Mouse (Mus musculus): ENCODE measurements at regions not wholly inside any gene's neighbourhood (a gene's known extent, or its start where the extent isn't known, plus 50 kb on each side); places are given as distances from the start of the nearest gene placed in this dataset.

- no peak for DNase-seq (ENCODE audit: extremely low read depth, low read depth)
Observed at GRCm38 (mm10) chr9:33914919-33915318, 570.8 kb upstream of the Kirrel3 start.

GRCm38 (mm10) chr9:33915349-33916056 is 570.2 kb upstream of the Kirrel3 start:
- DNase-seq (ENCODE audit: extremely low read depth, low read depth), result no peak

- no peak for DNase-seq (ENCODE audit: extremely low read depth, low read depth)
Observed at GRCm38 (mm10) chr9:33930286-33930685, 555.4 kb upstream of the Kirrel3 start.

GRCm38 (mm10) chr9:33934071-33934470 is 551.6 kb upstream of the Kirrel3 start:
- DNase-seq (ENCODE audit: extremely low read depth, low read depth), result no peak

GRCm38 (mm10) chr9:33954319-33954718 is 531.4 kb upstream of the Kirrel3 start:
- no peak for DNase-seq (ENCODE audit: extremely low read depth, low read depth)
